Mouse (Mus musculus): ENCODE results near the gene Nbeal2. TPM values are rescaled to one million over a fixed set of nuclear protein-coding genes. Genes with fewer than 3 reads are reported as not detected.
"Not testable (repeated sequence)": the region's sequence is repeated elsewhere in the genome, so short reads cannot be mapped to it uniquely, and the experiment has no call there.

Nbeal2 gene
- polyA plus RNA-seq, 1 experiment from 2014 or later = 2.1 TPM

DNA sequence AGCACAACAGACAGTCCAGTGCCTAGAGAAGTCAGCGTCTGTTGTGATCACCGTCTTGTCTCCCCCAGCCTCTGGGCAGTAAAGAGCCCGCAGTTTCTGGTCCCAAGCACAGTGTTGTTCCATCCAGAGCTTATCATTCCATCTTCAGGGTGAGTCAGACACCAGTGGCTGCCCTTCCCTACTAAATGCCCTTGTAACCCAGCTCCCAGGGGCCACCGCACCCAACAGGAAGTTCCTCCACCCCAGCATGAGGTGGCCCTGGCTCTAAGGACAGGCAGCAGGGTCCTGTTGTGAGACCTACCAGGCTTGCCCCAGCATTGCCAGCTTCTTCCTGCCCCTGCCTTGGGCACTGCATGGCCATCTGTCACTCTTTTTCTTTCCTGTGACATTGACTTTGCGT, 31.6 kb upstream of the Nbeal2 start:
- Histone ChIP-seq H3K9ac (0 out of 2 replicates have a peak overlapping the region, but pooled peaks have one; percentile 6), H3K4me1 (peaks cover 42% of the 10 kb centered on the region), H3K4me2 (replicated peaks) (no peak overlapping the region), H3K36me3 (no peaks in the 10 kb centered on the region), H3K9me3 (replicated peaks) (no peaks in the 10 kb centered on the region), H3K4me3 (no peak overlapping the region), H3K27me3 (no peaks in the 10 kb centered on the region), H3K27ac (no peak overlapping the region)
- 82% methylated on average over 5 of the region's 5 CpGs for WGBS
- ATAC-seq (ENCODE audit: low FRiP score) = no peak

DNA sequence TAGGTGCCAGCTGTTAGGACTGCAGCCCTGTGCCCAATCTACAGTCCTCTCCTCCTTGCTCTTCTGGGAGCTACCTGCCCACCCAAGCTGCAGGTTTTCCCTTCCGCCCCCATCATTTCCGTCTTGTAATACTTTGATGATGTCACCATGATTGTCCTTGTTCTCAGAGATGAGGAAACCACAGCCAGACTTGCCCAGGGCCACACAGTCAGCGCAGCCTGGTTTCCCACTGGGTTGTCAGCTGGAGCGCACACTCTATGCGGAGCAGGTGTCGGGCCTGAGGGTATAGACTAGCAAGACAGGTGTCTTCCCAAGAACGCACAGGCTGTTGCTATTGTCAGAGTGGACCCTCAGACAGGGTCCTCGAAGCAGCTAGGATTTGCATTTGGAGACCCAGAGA, 31.2 kb upstream of the Nbeal2 start:
- no peak overlapping the region for H3K4me3 ChIP-seq
- H3K36me3 ChIP-seq = no peaks in the 10 kb centered on the region
- 0 out of 2 replicates have a peak overlapping the region, but pooled peaks have one; percentile 12 for H3K27ac ChIP-seq
- peaks cover 42% of the 10 kb centered on the region for H3K4me1 ChIP-seq
- 77% methylated on average over 8 of the region's 8 CpGs for WGBS
- H3K4me2 ChIP-seq (replicated peaks) = no peak overlapping the region
- no peaks in the 10 kb centered on the region for H3K9me3 ChIP-seq (replicated peaks)
- no peak overlapping the region for H3K9ac ChIP-seq
- H3K27me3 ChIP-seq = no peaks in the 10 kb centered on the region
- no peak for ATAC-seq (ENCODE audit: low FRiP score)

DNA sequence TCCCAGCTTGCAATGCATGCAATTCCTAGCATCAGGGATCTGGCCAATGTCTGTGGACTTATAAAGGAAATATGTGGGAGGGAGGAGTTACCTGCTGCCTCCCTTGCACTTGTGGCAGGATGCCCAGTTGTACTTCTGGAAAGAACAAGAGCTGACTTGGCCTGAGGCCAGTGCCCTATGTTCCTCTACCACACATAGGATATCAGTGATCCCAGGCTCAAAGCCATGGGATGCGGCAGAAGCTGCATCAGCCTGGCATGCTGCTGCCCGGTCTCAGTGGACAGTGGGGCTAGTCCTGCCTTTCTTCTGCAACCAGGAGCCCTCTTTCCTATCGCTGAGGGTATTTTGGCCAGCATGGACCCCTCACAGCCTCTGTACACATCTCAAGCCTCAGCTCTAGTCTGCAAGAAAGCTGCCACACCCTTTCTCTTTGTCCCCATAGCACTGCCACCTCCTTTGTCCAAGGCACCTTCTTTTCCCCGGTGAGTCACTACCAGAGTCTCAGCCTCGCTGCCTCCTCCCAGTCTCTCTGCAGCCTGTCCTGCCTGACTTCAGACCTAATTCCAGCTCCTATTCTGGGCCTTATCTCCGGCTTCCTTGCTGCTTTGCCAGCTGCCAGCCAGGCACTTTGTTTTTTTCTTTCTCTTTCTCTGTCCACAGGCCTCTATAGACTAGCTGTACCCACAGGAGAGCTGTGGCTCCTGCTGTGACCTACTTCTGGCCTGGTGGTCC, 30.3 kb upstream of the Nbeal2 start:
- no peak for ATAC-seq (ENCODE audit: low FRiP score)

DNA sequence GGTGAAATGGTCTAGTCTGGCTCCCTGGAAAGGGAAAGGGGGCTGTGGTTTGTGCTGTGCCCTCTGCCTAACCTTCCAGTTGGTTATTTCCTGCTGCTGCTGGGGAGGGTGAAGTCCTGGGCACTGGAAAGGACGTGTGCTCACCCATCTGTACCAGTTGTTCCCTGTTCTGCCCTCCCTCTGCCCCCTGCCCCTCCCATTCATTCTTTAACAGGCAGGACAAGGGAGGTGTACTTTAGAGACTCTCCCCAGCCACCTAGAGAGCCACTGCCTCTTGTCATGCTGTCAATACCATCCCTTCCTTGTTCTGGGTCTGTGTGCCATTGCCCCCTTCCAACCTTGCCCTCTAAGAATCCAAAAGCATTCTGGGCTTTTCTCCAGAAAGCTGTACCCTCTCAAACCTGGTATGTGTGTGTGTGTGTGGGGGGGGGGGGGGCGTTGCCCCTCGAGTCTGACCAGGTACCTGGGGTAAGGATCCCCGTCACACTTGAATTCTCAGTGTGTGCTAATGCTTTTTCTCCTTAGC, 29.7 kb upstream of the Nbeal2 start:
- Histone ChIP-seq H3K4me2 (replicated peaks) (no peak overlapping the region), H3K9ac (peak overlapping the region; percentile 9; the same call in 1 of the 2 replicates), H3K9me3 (replicated peaks) (no peaks in the 10 kb centered on the region), H3K27me3 (no peaks in the 10 kb centered on the region), H3K4me1 (peaks cover 42% of the 10 kb centered on the region), H3K27ac (peak overlapping the region; percentile 62; the same call in 1 of the 2 replicates), H3K36me3 (no peaks in the 10 kb centered on the region), H3K4me3 (no peak overlapping the region)
- no peak for ATAC-seq (ENCODE audit: low FRiP score)
- 63% methylated on average over 4 of the region's 4 CpGs for WGBS

More for the DNA sequence above, 30.3 kb upstream of the Nbeal2 start:
- Histone ChIP-seq H3K4me1 (peaks cover 42% of the 10 kb centered on the region), H3K27me3 (no peaks in the 10 kb centered on the region), H3K9ac (peak overlapping the region; percentile 9; the same call in 1 of the 2 replicates), H3K4me3 (no peak overlapping the region), H3K9me3 (replicated peaks) (no peaks in the 10 kb centered on the region), H3K36me3 (no peaks in the 10 kb centered on the region), H3K4me2 (replicated peaks) (no peak overlapping the region), H3K27ac (peak overlapping the region; percentile 62)
- 75% methylated on average over 6 of the region's 6 CpGs for WGBS

DNA sequence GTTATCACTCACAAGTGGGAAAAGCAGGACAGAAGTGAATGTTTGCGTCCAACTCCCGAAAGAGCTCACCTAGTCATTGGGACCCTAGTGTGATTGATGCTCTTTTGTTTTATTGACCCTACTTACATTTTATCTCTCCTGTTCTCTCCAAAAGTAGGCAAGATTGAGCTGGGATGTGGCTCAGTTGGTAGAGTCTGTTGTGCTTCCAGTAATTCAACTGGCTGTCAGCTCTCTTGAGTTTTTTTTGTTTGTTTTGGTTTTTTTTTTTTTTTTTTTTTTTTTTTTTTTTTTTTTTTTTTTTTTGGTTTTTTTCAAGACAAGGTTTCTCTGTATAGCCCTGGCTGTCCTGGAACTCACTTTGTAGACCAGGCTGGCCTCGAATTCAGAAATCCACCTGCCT, 28.7 kb upstream of the Nbeal2 start:
- not testable (repeated sequence) for H3K27ac ChIP-seq; H3K9ac ChIP-seq; H3K36me3 ChIP-seq; H3K4me3 ChIP-seq; H3K9me3 ChIP-seq (replicated peaks); ATAC-seq (ENCODE audit: low FRiP score); H3K4me2 ChIP-seq (replicated peaks); H3K27me3 ChIP-seq
- peaks cover 44% of the 10 kb centered on the region for H3K4me1 ChIP-seq
- 87% methylated on average over 3 of the region's 3 CpGs for WGBS

DNA sequence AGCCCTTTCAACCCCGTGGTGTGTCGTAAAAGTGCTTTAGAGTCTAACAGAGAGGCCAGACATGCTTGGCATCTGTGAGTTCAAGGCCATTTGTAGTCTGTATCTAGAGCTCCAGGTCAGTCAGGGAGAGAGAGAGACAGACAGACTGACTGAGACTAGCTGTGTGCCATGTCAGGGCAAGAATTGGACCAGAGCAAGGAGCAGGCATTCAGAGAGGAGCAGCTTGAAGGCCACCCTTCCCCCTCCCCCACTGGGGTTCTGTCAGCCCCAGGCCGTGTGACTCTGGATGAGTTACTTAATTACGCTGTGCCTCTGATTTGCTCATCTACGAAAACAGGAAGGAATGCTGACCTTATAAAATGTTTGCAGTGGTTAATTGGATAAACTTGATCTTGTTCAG, 28.3 kb upstream of the Nbeal2 start:
- Histone ChIP-seq H3K27ac (peak overlapping the region; percentile 70), H3K9me3 (replicated peaks) (no peaks in the 10 kb centered on the region), H3K9ac (no peak overlapping the region), H3K4me3 (no peak overlapping the region), H3K36me3 (no peaks in the 10 kb centered on the region), H3K27me3 (no peaks in the 10 kb centered on the region), H3K4me1 (peaks cover 48% of the 10 kb centered on the region), H3K4me2 (replicated peaks) (no peak overlapping the region)
- 65% methylated on average over 5 of the region's 5 CpGs for WGBS
- peak; percentile 58; the same call in 1 of the 2 replicates for ATAC-seq (ENCODE audit: low FRiP score)

DNA sequence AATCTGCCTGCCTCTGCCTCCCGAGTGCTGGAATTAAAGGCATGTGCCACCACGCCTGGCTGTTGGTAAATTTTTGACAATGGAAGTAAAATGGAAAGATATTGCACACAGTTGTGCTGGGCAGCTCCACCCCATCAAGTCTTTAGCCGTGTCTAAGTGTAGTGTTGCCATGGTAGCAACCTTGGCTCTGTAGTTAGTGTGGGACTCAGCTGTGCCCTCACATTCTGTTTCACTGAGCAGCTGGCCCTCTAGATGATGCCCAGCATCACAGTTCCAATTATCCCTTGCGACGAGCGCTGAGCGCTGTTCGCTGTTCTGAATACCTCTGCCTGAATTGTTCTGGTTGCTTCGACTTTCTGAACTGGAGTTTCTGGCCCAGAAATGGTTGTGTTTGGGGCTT, 27.9 kb upstream of the Nbeal2 start:
- H3K9me3 ChIP-seq (replicated peaks) = no peaks in the 10 kb centered on the region
- no peak overlapping the region for H3K4me2 ChIP-seq (replicated peaks)
- H3K9ac ChIP-seq = no peak overlapping the region
- no peaks in the 10 kb centered on the region for H3K27me3 ChIP-seq
- no peak overlapping the region for H3K4me3 ChIP-seq
- no peaks in the 10 kb centered on the region for H3K36me3 ChIP-seq
- 57% methylated on average over 9 of the region's 9 CpGs for WGBS
- peak; percentile 81 for ATAC-seq (ENCODE audit: low FRiP score)
- peaks cover 48% of the 10 kb centered on the region for H3K4me1 ChIP-seq
- peak overlapping the region; percentile 70 for H3K27ac ChIP-seq

DNA sequence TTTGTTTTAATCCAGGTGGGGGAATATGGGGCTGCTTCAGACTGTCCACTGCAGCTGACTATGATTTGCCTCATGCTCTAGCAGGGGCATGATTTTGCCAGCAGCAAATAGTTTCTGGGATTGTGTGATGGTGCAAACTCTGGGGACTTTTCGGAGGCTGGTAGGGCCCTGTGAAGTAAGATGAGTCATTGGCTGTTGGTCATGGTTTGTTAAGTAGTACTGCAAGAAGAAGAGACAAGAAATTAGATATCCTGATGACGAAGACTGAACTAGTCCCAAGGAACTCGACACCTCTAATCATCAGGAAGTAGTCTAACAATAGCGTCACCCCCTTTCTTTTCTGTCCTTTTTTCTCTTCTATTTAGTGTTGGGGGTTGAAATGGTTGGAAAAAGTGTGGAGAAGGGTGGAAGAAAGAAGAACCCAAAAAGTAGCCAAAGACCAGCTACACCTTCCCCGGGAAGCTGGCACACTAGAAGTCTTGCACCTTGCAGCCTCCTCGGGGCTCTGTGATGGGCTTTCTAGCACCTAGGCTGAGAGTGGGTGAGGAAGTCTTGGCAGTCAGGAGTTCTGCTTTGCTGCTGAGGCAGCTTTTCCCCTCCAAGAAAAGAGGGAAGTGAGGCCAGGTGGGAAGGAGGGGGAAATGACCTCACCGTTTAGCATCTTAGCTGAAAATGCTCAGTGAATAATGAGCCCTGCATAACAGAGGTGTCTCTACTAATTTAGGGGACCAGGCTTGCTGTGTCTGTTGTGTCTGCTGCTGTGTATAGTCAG, 27.0 kb upstream of the Nbeal2 start:
- Histone ChIP-seq H3K4me1 (peaks cover 48% of the 10 kb centered on the region), H3K4me3 (no peak overlapping the region), H3K4me2 (replicated peaks) (no peak overlapping the region), H3K36me3 (no peaks in the 10 kb centered on the region), H3K27me3 (no peaks in the 10 kb centered on the region), H3K9me3 (replicated peaks) (no peaks in the 10 kb centered on the region), H3K9ac (no peak overlapping the region), H3K27ac (peak overlapping the region; percentile 66)
- ATAC-seq (ENCODE audit: low FRiP score) = no peak
- WGBS = 83% methylated on average over 7 of the region's 7 CpGs

DNA sequence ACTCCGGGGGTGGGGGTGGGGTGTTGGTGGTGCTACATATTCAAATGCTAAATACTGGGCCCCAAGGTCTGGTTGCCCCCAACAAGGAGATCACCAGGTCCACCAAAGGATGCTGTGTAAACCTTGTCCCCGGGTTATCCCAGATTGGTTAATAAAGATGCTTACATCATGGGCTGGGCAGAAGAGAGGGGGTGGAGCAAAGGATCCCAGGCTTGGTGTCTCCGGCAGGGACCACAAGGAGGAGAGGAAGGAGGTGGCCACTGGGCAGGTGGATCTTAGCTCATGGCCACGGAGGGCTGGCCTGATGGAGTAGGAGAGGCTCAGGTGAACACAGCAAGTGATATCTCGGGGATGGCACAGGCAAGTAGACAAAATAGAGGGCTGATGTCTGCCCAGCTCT, 24.9 kb upstream of the Nbeal2 start:
- Histone ChIP-seq H3K27me3 (no peaks in the 10 kb centered on the region), H3K36me3 (no peaks in the 10 kb centered on the region), H3K4me2 (replicated peaks) (no peak overlapping the region), H3K27ac (no peak overlapping the region), H3K9ac (no peak overlapping the region), H3K9me3 (replicated peaks) (no peaks in the 10 kb centered on the region), H3K4me1 (peaks cover 28% of the 10 kb centered on the region), H3K4me3 (no peak overlapping the region)
- no peak for ATAC-seq (ENCODE audit: low FRiP score)
- 65% methylated on average over 5 of the region's 5 CpGs for WGBS

DNA sequence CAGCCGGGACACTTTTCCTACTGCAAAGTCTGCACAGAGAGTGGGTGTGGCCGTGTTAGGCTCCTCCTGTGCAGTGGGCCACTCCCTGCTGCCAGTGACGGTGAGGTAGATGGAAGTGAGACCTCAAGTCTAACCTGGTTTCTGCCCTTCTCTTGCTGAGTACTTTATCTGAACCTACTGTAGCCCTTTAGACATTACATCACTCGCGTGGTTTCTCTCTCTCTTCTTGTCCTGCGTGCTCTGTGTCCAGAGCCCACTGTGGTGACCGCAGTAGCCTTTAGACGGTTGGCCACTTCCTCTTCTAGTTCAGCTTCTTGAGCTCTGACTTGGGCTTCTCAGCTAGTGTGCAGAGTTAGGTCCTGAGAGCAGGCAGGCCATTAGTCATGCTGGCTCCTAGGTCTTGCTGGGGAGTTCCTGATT, 22.5 kb upstream of the Nbeal2 start:
- Histone ChIP-seq H3K4me3 (no peak overlapping the region), H3K9ac (no peak overlapping the region), H3K27me3 (no peaks in the 10 kb centered on the region), H3K4me2 (replicated peaks) (no peak overlapping the region), H3K9me3 (replicated peaks) (no peaks in the 10 kb centered on the region), H3K27ac (no peak overlapping the region), H3K4me1 (peaks cover 18% of the 10 kb centered on the region), H3K36me3 (no peaks in the 10 kb centered on the region)
- WGBS = 90% methylated on average over 8 of the region's 8 CpGs
- ATAC-seq (ENCODE audit: low FRiP score) = no peak

DNA sequence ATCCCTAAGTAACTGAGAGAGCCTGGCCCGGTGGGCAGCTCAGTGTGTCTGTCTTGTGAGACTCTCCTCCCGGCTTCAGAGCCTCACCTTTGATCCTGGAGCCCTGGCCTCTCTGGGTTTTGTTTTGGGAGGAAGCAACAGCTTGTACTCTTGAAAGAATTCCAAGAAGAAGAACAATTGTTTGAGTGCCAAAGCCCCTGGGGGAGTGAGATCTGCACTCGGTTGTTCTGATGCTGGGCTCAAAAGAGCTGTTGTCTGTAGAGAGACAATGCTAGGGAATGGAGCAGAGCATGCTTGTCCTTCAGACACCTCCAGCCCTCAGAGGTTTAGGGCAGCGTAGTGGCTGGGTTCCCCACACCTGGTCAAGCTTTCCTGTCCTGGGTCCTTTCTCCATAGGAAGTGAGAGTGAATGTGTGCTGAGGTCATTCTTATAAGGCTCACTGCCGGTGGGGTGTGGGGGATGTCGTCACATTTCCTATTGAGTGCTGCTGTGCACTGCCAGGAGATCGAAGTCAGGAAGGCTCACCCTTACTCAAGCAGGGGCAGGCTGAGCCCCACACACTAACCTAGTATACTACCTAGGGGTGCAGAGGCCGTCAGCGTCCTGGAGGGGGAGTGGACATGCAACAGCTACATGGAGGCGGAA, 19.3 kb upstream of the Nbeal2 start:
- Histone ChIP-seq H3K36me3 (no peaks in the 10 kb centered on the region), H3K27me3 (no peaks in the 10 kb centered on the region), H3K4me3 (no peak overlapping the region), H3K27ac (no peak overlapping the region), H3K9ac (no peak overlapping the region), H3K9me3 (replicated peaks) (no peaks in the 10 kb centered on the region), H3K4me1 (peaks cover 13% of the 10 kb centered on the region), H3K4me2 (replicated peaks) (no peak overlapping the region)
- ATAC-seq (ENCODE audit: low FRiP score) = no peak
- WGBS = 59% methylated on average over 10 of the region's 10 CpGs

DNA sequence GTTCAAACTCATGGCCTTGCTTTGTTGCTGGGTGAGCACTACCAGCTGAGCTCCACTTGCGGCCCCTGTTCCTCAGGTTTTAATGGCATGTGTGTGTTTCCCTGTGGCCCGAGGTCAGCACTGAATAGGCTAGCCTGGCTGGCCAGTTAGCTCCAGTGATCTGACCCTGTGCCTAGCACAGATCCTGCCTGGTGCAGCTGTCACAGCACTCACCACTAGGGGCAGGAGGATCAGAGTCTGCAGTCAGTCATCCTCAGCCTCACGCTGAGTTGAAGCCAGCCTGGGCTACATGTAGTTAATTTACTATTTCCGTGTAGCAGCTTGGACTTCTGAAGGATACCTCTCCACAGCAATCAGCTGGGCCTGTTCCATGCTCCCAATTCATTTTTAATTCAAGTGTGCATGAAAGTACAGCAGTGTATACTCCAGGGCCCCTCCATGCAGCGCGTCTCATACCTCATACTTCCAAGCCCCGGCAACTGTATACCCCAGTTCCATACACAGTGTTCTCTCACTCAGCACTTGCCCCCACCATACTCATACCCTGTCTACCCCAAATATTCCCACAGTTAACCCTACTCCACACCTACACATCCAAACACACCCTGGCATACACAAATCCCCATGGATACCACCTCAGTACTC, 18.6 kb upstream of the Nbeal2 start:
- Histone ChIP-seq H3K4me1 (peaks cover 9% of the 10 kb centered on the region), H3K4me2 (replicated peaks) (no peak overlapping the region), H3K4me3 (no peak overlapping the region), H3K27me3 (no peaks in the 10 kb centered on the region), H3K36me3 (no peaks in the 10 kb centered on the region), H3K27ac (no peak overlapping the region), H3K9me3 (replicated peaks) (no peaks in the 10 kb centered on the region), H3K9ac (no peak overlapping the region)
- ATAC-seq (ENCODE audit: low FRiP score) = peak; percentile 60
- WGBS = 66% methylated on average over 7 of the region's 7 CpGs
